Comparison of ENCODE assay signal across 8 mouse cellular contexts in genomic region chrX:74244614-74245083, GRCm38 (mm10). TPM values are rescaled to one million over a fixed set of nuclear protein-coding genes. Genes with fewer than 3 reads are reported as not detected.
A peak's percentile ranks its signal among the peaks of the same experiment; 100 is the strongest.
DNase-seq lines count a peak whose midpoint lies in the region; ATAC-seq lines count a peak whose summit lies in the region.

No protein-coding gene starts in this region.

- H3K36me3 ChIP-seq in heart, embryonic 11.5 days (ENCODE audit: control insufficient read depth, insufficient read depth, low read length), result peaks cover 13% of the 10 kb centered on the region
- peaks cover 37% of the 10 kb centered on the region for H3K36me3 ChIP-seq in kidney, embryonic 14.5 days (ENCODE audit: control insufficient read depth, insufficient read depth, low read length)
- H3K36me3 ChIP-seq in splenic B cell, adult 2 months (ENCODE audit: control insufficient read depth, insufficient read depth, low read length, poor library complexity, severe bottlenecking), result peaks cover 7% of the 10 kb centered on the region

- peak overlapping the region; percentile 93 for H3K27ac ChIP-seq in heart, embryonic 11.5 days (ENCODE audit: low read depth, low read length)
- peak overlapping the region; percentile 86; the same call in 1 of the 2 replicates for H3K27ac ChIP-seq in kidney, embryonic 14.5 days (ENCODE audit: low read depth, low read length)

- H3K9ac ChIP-seq in heart, embryonic 11.5 days (ENCODE audit: low read depth, low read length), result peak overlapping the region; percentile 78
- H3K9ac ChIP-seq in kidney, embryonic 14.5 days (ENCODE audit: low read depth, low read length), result peak overlapping the region; percentile 74

- H3K27me3 ChIP-seq in heart, embryonic 11.5 days (ENCODE audit: control insufficient read depth, insufficient read depth, low read length), result no peaks in the 10 kb centered on the region
- no peaks in the 10 kb centered on the region for H3K27me3 ChIP-seq in kidney, embryonic 14.5 days (ENCODE audit: control insufficient read depth, insufficient read depth, low read length)
- H3K27me3 ChIP-seq in splenic B cell, adult 2 months (ENCODE audit: control insufficient read depth, insufficient read depth, low read length, poor library complexity, severe bottlenecking), result no peaks in the 10 kb centered on the region

- 19% methylated on average over 3 of the region's 3 CpGs for WGBS in heart, embryonic 11.5 days (ENCODE audit: insufficient replicate concordance)
- 12% methylated on average over 3 of the region's 3 CpGs for WGBS in kidney, embryonic 14.5 days

- peak; percentile 68 for ATAC-seq in heart, embryonic 11.5 days (replicated peaks; ENCODE audit: insufficient number of reproducible peaks, low FRiP score, low TSS enrichment)
- ATAC-seq in kidney, embryonic 14.5 days (ENCODE audit: low FRiP score, low TSS enrichment), result peak; percentile 60
- ATAC-seq in erythroid progenitor cell, adult 5-6 weeks (replicated peaks; ENCODE audit: low FRiP score, poor library complexity, severe bottlenecking), result no peak

- H3K9me3 ChIP-seq in heart, embryonic 11.5 days (replicated peaks; ENCODE audit: control insufficient read depth, low read length), result no peaks in the 10 kb centered on the region
- no peaks in the 10 kb centered on the region for H3K9me3 ChIP-seq in kidney, embryonic 14.5 days (ENCODE audit: control insufficient read depth, low read length)

- DNase-seq in 3134 (ENCODE audit: extremely low read depth, insufficient read length, low spot score) (peak; percentile 89), ES-CJ7 (ENCODE audit: low read depth, low spot score) (peak; percentile 74)
- DNase-seq in embryo, embryonic 9.5 days (ENCODE audit: extremely low spot score), result peak; percentile 68
- peak; percentile 48 for DNase-seq in lung, postnatal 14 days
- peak; percentile 39 for DNase-seq in splenic B cell, adult 2 months (ENCODE audit: low read depth, low spot score)

- peak overlapping the region; percentile 71 for H3K4me2 ChIP-seq in heart, embryonic 11.5 days
- H3K4me2 ChIP-seq in kidney, embryonic 14.5 days (replicated peaks; ENCODE audit: low read depth, low read length), result peak overlapping the region; percentile 52

- no peaks in the 10 kb centered on the region for H3K4me1 ChIP-seq in heart, embryonic 11.5 days (ENCODE audit: control insufficient read depth, insufficient read depth, low read length)
- H3K4me1 ChIP-seq in kidney, embryonic 14.5 days (ENCODE audit: control insufficient read depth, insufficient read depth, low read length), result no peaks in the 10 kb centered on the region

- H3K4me3 ChIP-seq in heart, embryonic 11.5 days (ENCODE audit: low read depth, low read length), result peak overlapping the region; percentile 59
- H3K4me3 ChIP-seq in kidney, embryonic 14.5 days (ENCODE audit: low read length), result peak overlapping the region; percentile 60

RNA-seq across cellular contexts. Expression of gene Flna, which starts 5.0 kb away (rescaled TPM):
- 170 and 219 TPM in 2 replicates for polyA plus RNA-seq in heart, embryonic 11.5 days (2014; fragmentation: Nextera tagmentation; extraction: Ambion mirVana)
- 199 and 315 TPM in 2 replicates for polyA plus RNA-seq in kidney, embryonic 14.5 days (2014; fragmentation: Nextera tagmentation; extraction: Ambion mirVana)
- 103 and 114 TPM in 2 replicates for total RNA-seq in erythroid progenitor cell, adult 5-6 weeks (2015; ENCODE audit: low replicate concordance)
- total RNA-seq in erythroid progenitor cell, adult 5-6 weeks (2017; ENCODE audit: low replicate concordance), result 122 and 133 TPM in 2 replicates

RNA-seq across cellular contexts. Expression of gene Emd, which starts 9.8 kb away (rescaled TPM):
- 16.7 and 22.3 TPM in 2 replicates for polyA plus RNA-seq in heart, embryonic 11.5 days (2014; fragmentation: Nextera tagmentation; extraction: Ambion mirVana)
- polyA plus RNA-seq in kidney, embryonic 14.5 days (2014; fragmentation: Nextera tagmentation; extraction: Ambion mirVana), result 28.1 and 81.5 TPM in 2 replicates
- total RNA-seq in erythroid progenitor cell, adult 5-6 weeks (2015; ENCODE audit: low replicate concordance), result 39.3 and 44.4 TPM in 2 replicates
- total RNA-seq in erythroid progenitor cell, adult 5-6 weeks (2017; ENCODE audit: low replicate concordance), result 23.2 and 29.5 TPM in 2 replicates

RNA-seq across cellular contexts. Expression of gene Rpl10, which starts 26.0 kb away (rescaled TPM):
- polyA plus RNA-seq in heart, embryonic 11.5 days (2014; fragmentation: Nextera tagmentation; extraction: Ambion mirVana), result 532 and 534 TPM in 2 replicates
- polyA plus RNA-seq in kidney, embryonic 14.5 days (2014; fragmentation: Nextera tagmentation; extraction: Ambion mirVana), result 941 and 1,115 TPM in 2 replicates
- 718 and 731 TPM in 2 replicates for total RNA-seq in erythroid progenitor cell, adult 5-6 weeks (2015; ENCODE audit: low replicate concordance)
- total RNA-seq in erythroid progenitor cell, adult 5-6 weeks (2017; ENCODE audit: low replicate concordance), result 354 and 377 TPM in 2 replicates

RNA-seq across cellular contexts. Expression of gene Taz, which starts 37.1 kb away (rescaled TPM):
- 49.1 and 58.2 TPM in 2 replicates for polyA plus RNA-seq in heart, embryonic 11.5 days (2014; fragmentation: Nextera tagmentation; extraction: Ambion mirVana)
- polyA plus RNA-seq in kidney, embryonic 14.5 days (2014; fragmentation: Nextera tagmentation; extraction: Ambion mirVana), result 58.5 and 64.3 TPM in 2 replicates
- total RNA-seq in erythroid progenitor cell, adult 5-6 weeks (2015; ENCODE audit: low replicate concordance), result 41.8 and 53.2 TPM in 2 replicates
- total RNA-seq in erythroid progenitor cell, adult 5-6 weeks (2017; ENCODE audit: low replicate concordance), result 13.8 and 18.6 TPM in 2 replicates

RNA-seq across cellular contexts. Expression of gene Dnase1l1, which starts 37.5 kb away (rescaled TPM):
- polyA plus RNA-seq in heart, embryonic 11.5 days (2014; fragmentation: Nextera tagmentation; extraction: Ambion mirVana), result 10.5 and 11.5 TPM in 2 replicates
- 10.6 and 10.8 TPM in 2 replicates for polyA plus RNA-seq in kidney, embryonic 14.5 days (2014; fragmentation: Nextera tagmentation; extraction: Ambion mirVana)
- total RNA-seq in erythroid progenitor cell, adult 5-6 weeks (2015; ENCODE audit: low replicate concordance), result 108 and 154 TPM in 2 replicates
- 73.7 and 110 TPM in 2 replicates for total RNA-seq in erythroid progenitor cell, adult 5-6 weeks (2017; ENCODE audit: low replicate concordance)

Comparison
In these comparisons a context has a peak if more than half of its experiments do, and no peak if none do; other contexts are left out.
1. DNase-seq: peak in every context shown above with its lines; median percentile 89 in 3134; 74 in ES-CJ7; 68 in embryo, embryonic 9.5 days; 48 in lung, postnatal 14 days; 39 in splenic B cell, adult 2 months.